Mouse (Mus musculus): Measurements from ENCODE around the gene Aip. TPM values are rescaled to one million over a fixed set of nuclear protein-coding genes. Genes with fewer than 3 reads are reported as not detected.

The Aip gene
- polyA plus RNA-seq, 1 experiment from 2014 or later: 68.3 TPM

DNA sequence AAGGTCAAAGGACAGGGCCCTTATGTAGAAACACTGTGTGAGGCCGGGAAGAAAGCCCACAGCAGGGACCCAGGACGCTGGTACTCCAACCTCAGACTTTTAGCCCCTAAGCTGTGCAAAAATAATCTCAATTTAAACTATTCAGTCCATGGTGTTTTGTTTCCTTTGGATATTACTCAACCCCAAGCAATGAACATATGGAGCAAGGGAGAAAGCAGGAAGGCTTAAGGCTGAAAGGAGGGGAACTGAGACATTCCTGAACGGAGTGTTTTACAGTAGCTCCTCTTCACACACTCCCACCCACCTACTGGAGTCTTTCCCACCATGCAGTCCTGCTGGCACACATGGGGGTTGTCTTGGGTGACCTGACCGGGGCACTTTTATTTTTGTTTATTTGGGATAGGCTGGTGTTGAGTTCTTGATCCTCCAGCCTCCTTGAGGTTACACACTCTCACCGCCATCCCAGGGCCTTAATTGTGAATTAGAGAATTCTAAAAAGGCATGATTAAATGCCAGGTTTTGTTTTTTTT is 30.8 kb downstream of the Aip start:
- no peaks in the 10 kb centered on the region for H3K9me3 ChIP-seq (replicated peaks; ENCODE audit: control insufficient read depth, low read length)
- WGBS: 73% methylated on average over 5 of the region's 5 CpGs
- ATAC-seq (replicated peaks; ENCODE audit: insufficient number of reproducible peaks, low FRiP score, low TSS enrichment, low read depth): no peak
- H3K27ac ChIP-seq (replicated peaks; ENCODE audit: low read depth, low read length): no peak overlapping the region
- peaks cover 3% of the 10 kb centered on the region for H3K27me3 ChIP-seq (ENCODE audit: control insufficient read depth, insufficient read depth, low read length)
- H3K4me1 ChIP-seq (ENCODE audit: control insufficient read depth, insufficient read depth, low read length): peaks cover 4% of the 10 kb centered on the region; the same call in 1 of the 2 replicates
- H3K4me2 ChIP-seq (ENCODE audit: low read depth, low read length): no peak overlapping the region
- DNase-seq (ENCODE audit: low spot score): no peak
- H3K36me3 ChIP-seq (replicated peaks; ENCODE audit: control insufficient read depth, insufficient read depth, low read depth, low read length): no peaks in the 10 kb centered on the region
- no peak overlapping the region for H3K4me3 ChIP-seq (ENCODE audit: low read depth, low read length)
- H3K9ac ChIP-seq (replicated peaks; ENCODE audit: low read length): no peak overlapping the region

DNA sequence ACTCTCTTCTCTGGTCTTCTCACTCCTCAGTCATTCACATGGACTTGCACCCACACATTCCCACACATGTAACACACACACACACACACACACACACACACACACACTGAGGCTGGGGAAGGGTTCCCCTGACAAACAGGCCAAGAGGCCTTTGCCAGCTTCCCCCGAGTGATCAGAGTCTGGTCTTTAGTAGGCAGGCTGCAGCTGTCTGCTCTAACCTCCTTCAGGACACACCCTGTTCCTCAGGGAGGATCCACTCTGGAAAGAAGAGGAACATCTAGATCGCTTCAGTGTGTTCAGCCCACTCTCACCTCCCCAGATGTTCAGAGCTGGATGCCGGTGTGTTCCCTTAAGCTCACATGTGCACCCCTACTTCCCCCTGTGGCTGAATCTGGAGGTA is 31.3 kb downstream of the Aip start:
- ATAC-seq (replicated peaks; ENCODE audit: insufficient number of reproducible peaks, low FRiP score, low TSS enrichment, low read depth): no peak
- DNase-seq (ENCODE audit: low spot score): no peak
- Histone ChIP-seq H3K4me1 (ENCODE audit: control insufficient read depth, insufficient read depth, low read length) (no peaks in the 10 kb centered on the region), H3K9ac (replicated peaks; ENCODE audit: low read length) (no peak overlapping the region), H3K4me2 (ENCODE audit: low read depth, low read length) (no peak overlapping the region), H3K27me3 (ENCODE audit: control insufficient read depth, insufficient read depth, low read length) (no peaks in the 10 kb centered on the region), H3K4me3 (ENCODE audit: low read depth, low read length) (no peak overlapping the region), H3K9me3 (replicated peaks; ENCODE audit: control insufficient read depth, low read length) (no peaks in the 10 kb centered on the region), H3K36me3 (replicated peaks; ENCODE audit: control insufficient read depth, insufficient read depth, low read depth, low read length) (no peaks in the 10 kb centered on the region), H3K27ac (replicated peaks; ENCODE audit: low read depth, low read length) (no peak overlapping the region)
- 63% methylated on average over 3 of the region's 3 CpGs for WGBS

DNA sequence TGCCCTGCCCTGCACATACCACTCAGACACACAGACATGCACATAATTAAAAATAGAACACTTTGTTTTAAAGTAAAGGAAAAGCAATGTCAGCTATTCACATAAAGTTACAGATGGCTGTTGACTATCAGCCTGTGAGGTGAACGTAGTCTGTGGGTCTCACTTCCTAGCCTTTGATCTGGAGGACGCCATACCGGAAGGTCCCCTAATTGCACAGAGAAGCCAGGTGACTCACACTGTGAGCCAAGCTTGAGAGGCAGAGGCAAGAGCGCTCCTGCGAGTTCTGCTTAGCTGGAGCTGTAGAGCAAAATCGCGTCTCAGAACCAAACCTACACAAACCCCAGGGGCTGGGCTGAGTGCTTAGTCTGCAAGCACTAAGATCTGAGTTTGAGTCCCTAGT is 31.9 kb downstream of the Aip start:
- 79% methylated on average over 7 of the region's 7 CpGs for WGBS
- ATAC-seq (replicated peaks; ENCODE audit: insufficient number of reproducible peaks, low FRiP score, low TSS enrichment, low read depth): no peak
- Histone ChIP-seq H3K9ac (replicated peaks; ENCODE audit: low read length) (no peak overlapping the region), H3K36me3 (replicated peaks; ENCODE audit: control insufficient read depth, insufficient read depth, low read depth, low read length) (no peaks in the 10 kb centered on the region), H3K27ac (replicated peaks; ENCODE audit: low read depth, low read length) (no peak overlapping the region), H3K9me3 (replicated peaks; ENCODE audit: control insufficient read depth, low read length) (no peaks in the 10 kb centered on the region), H3K4me2 (ENCODE audit: low read depth, low read length) (no peak overlapping the region), H3K4me3 (ENCODE audit: low read depth, low read length) (no peak overlapping the region), H3K27me3 (ENCODE audit: control insufficient read depth, insufficient read depth, low read length) (no peaks in the 10 kb centered on the region), H3K4me1 (ENCODE audit: control insufficient read depth, insufficient read depth, low read length) (no peaks in the 10 kb centered on the region)
- DNase-seq (ENCODE audit: low spot score): no peak

DNA sequence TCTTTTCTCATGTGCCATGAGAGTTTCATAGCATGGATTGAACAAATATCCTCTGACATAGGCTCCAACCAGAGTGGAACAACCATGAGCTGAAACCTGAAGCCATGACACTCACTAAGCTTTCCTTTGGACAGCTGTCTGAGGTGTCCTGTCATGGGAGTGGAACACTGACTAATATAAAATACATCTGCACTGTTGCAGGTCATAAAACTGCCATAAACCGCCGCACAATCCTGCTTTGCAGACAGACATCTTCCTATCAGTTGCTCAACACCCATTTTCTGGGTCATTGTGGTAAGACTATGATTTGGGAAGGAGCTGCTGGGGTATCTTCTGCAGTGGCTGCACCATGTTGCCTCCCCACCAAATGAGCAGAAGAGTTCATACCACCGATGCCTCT is 32.9 kb downstream of the Aip start:
- H3K9ac ChIP-seq (replicated peaks; ENCODE audit: low read length): no peak overlapping the region
- H3K27me3 ChIP-seq (ENCODE audit: control insufficient read depth, insufficient read depth, low read length): no peaks in the 10 kb centered on the region
- no peak overlapping the region for H3K27ac ChIP-seq (replicated peaks; ENCODE audit: low read depth, low read length)
- no peak for DNase-seq (ENCODE audit: low spot score)
- H3K36me3 ChIP-seq (replicated peaks; ENCODE audit: control insufficient read depth, insufficient read depth, low read depth, low read length): no peaks in the 10 kb centered on the region
- H3K4me2 ChIP-seq (ENCODE audit: low read depth, low read length): no peak overlapping the region
- H3K4me1 ChIP-seq (ENCODE audit: control insufficient read depth, insufficient read depth, low read length): no peaks in the 10 kb centered on the region
- no peaks in the 10 kb centered on the region for H3K9me3 ChIP-seq (replicated peaks; ENCODE audit: control insufficient read depth, low read length)
- no peak overlapping the region for H3K4me3 ChIP-seq (ENCODE audit: low read depth, low read length)
- ATAC-seq (replicated peaks; ENCODE audit: insufficient number of reproducible peaks, low FRiP score, low TSS enrichment, low read depth): no peak
- 88% methylated on average over 3 of the region's 3 CpGs for WGBS

DNA sequence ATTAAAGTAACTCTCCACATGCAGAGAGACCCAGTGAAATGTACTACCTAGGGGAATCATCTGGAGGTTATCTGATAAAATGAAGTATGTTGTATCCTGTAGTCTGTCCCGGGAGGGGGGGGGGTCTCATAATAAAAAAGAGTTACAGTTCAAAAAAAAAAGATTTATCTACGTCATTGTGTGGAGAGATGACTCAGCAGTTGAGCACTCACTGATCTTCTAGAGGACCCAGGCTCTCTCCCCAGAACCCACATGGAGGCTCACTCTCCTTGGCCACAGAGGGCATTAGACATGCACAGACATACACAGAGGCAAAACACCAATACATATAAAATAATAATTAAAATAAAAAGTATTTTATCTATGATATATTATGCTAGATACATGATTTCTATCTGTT is 34.3 kb downstream of the Aip start:
- ATAC-seq (replicated peaks; ENCODE audit: insufficient number of reproducible peaks, low FRiP score, low TSS enrichment, low read depth) (no peak), DNase-seq (ENCODE audit: low spot score) (no peak)
- WGBS: 74% methylated on average over 2 of the region's 2 CpGs
- Histone ChIP-seq H3K4me1 (ENCODE audit: control insufficient read depth, insufficient read depth, low read length) (no peaks in the 10 kb centered on the region), H3K9ac (replicated peaks; ENCODE audit: low read length) (no peak overlapping the region), H3K36me3 (replicated peaks; ENCODE audit: control insufficient read depth, insufficient read depth, low read depth, low read length) (no peaks in the 10 kb centered on the region), H3K4me2 (ENCODE audit: low read depth, low read length) (no peak overlapping the region), H3K27me3 (ENCODE audit: control insufficient read depth, insufficient read depth, low read length) (no peaks in the 10 kb centered on the region), H3K9me3 (replicated peaks; ENCODE audit: control insufficient read depth, low read length) (no peaks in the 10 kb centered on the region), H3K27ac (replicated peaks; ENCODE audit: low read depth, low read length) (no peak overlapping the region), H3K4me3 (ENCODE audit: low read depth, low read length) (no peak overlapping the region)

DNA sequence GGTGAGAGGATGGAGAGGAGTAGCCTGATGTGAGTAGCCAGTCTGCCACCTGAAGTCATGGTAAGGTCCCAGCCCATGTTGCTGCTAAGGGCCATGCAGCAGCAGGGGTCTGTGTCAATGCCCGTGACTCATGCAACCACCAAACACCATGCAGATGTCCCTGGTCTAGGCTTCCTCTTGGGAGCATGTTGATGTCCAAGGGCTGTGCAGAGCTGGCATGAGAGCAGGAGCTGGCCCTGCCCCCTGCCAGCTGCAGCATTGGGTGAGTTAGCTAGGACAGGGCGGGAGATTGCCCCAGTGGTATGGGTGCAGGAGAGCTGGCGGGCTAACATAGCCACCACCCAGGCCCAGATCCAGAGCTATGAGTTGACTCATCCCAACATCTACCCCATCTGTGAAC is 35.2 kb downstream of the Aip start:
- Histone ChIP-seq H3K9ac (replicated peaks; ENCODE audit: low read length) (no peak overlapping the region), H3K36me3 (replicated peaks; ENCODE audit: control insufficient read depth, insufficient read depth, low read depth, low read length) (no peaks in the 10 kb centered on the region), H3K4me1 (ENCODE audit: control insufficient read depth, insufficient read depth, low read length) (no peaks in the 10 kb centered on the region), H3K4me3 (ENCODE audit: low read depth, low read length) (no peak overlapping the region), H3K9me3 (replicated peaks; ENCODE audit: control insufficient read depth, low read length) (no peaks in the 10 kb centered on the region), H3K27me3 (ENCODE audit: control insufficient read depth, insufficient read depth, low read length) (no peaks in the 10 kb centered on the region), H3K4me2 (ENCODE audit: low read depth, low read length) (no peak overlapping the region), H3K27ac (replicated peaks; ENCODE audit: low read depth, low read length) (no peak overlapping the region)
- DNase-seq (ENCODE audit: low spot score) (no peak), ATAC-seq (replicated peaks; ENCODE audit: insufficient number of reproducible peaks, low FRiP score, low TSS enrichment, low read depth) (no peak)
- 94% methylated on average over 3 of the region's 3 CpGs for WGBS

DNA sequence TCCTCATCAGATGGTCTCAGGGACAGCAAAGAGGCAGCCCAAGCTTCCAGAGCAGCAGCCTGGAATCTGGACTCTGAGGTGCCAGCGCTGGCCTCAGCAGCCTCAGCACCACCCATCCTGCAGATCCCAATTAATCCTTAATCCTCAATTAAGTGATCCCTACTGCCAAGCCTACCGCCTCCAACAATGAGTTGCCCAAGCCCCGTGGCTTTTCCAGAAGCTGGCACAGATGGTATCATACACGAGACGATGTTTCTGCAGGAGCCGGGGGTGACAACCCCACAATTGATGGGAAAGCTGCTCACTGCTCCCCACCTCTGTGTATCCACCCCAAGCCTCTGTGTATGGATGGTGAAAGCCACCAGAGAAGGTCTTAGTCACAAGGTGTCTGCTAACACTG is 36.5 kb downstream of the Aip start:
- no peaks in the 10 kb centered on the region for H3K27me3 ChIP-seq (ENCODE audit: control insufficient read depth, insufficient read depth, low read length)
- H3K9me3 ChIP-seq (replicated peaks; ENCODE audit: control insufficient read depth, low read length): no peaks in the 10 kb centered on the region
- H3K4me1 ChIP-seq (ENCODE audit: control insufficient read depth, insufficient read depth, low read length): no peaks in the 10 kb centered on the region
- 77% methylated on average over 6 of the region's 6 CpGs for WGBS
- no peak overlapping the region for H3K4me3 ChIP-seq (ENCODE audit: low read depth, low read length)
- DNase-seq (ENCODE audit: low spot score) (no peak), ATAC-seq (replicated peaks; ENCODE audit: insufficient number of reproducible peaks, low FRiP score, low TSS enrichment, low read depth) (no peak)
- H3K9ac ChIP-seq (replicated peaks; ENCODE audit: low read length): no peak overlapping the region
- no peaks in the 10 kb centered on the region for H3K36me3 ChIP-seq (replicated peaks; ENCODE audit: control insufficient read depth, insufficient read depth, low read depth, low read length)
- no peak overlapping the region for H3K27ac ChIP-seq (replicated peaks; ENCODE audit: low read depth, low read length)
- no peak overlapping the region for H3K4me2 ChIP-seq (ENCODE audit: low read depth, low read length)

DNA sequence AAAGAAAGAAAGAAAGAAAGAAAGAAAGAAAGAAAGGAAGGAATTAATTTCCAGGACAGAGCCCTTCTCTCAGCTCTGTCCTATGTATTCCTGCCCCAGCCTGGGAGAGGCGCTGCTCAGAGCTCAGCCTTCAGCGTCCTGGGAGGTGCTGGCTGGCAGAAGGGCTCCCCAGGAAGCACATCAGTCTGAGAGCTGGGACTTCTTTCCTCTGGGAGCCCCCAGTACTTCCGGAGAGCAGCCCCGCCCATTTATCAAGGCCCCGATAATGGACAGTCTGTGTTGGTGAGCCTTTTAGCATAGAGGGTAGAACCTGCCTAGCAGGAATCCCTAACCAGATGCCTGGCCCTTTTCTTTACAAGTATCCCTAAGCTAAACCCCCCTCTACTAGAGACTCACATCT is 37.5 kb downstream of the Aip start:
- DNase-seq (ENCODE audit: low spot score) (no peak), ATAC-seq (replicated peaks; ENCODE audit: insufficient number of reproducible peaks, low FRiP score, low TSS enrichment, low read depth) (no peak)
- no peaks in the 10 kb centered on the region for H3K4me1 ChIP-seq (ENCODE audit: control insufficient read depth, insufficient read depth, low read length)
- H3K4me3 ChIP-seq (ENCODE audit: low read depth, low read length): no peak overlapping the region
- no peaks in the 10 kb centered on the region for H3K9me3 ChIP-seq (replicated peaks; ENCODE audit: control insufficient read depth, low read length)
- H3K27me3 ChIP-seq (ENCODE audit: control insufficient read depth, insufficient read depth, low read length): no peaks in the 10 kb centered on the region
- WGBS: 51% methylated on average over 5 of the region's 5 CpGs
- H3K27ac ChIP-seq (replicated peaks; ENCODE audit: low read depth, low read length): no peak overlapping the region
- no peak overlapping the region for H3K4me2 ChIP-seq (ENCODE audit: low read depth, low read length)
- H3K36me3 ChIP-seq (replicated peaks; ENCODE audit: control insufficient read depth, insufficient read depth, low read depth, low read length): no peaks in the 10 kb centered on the region
- H3K9ac ChIP-seq (replicated peaks; ENCODE audit: low read length): no peak overlapping the region
